Mouse (Mus musculus): ENCODE measurements around the gene Pde8b.

GRCm38 (mm10) chr13:95186741-95187035 lies 63.4 kb downstream of the Pde8b start:
- TF ChIP-seq CTCF (IDR thresholded peaks at IDR 0.05; ENCODE audit: low read depth): no peak
- no peak for TF ChIP-seq EP300 (optimal IDR thresholded peaks at IDR 0.05)

Data from stomach, postnatal 0 days (tissue).